Mouse (Mus musculus) adrenal gland, postnatal 36 days (tissue): ENCODE data around the gene Ccdc142. TPM values are rescaled to one million over a fixed set of nuclear protein-coding genes. Genes with fewer than 3 reads are reported as not detected.

Experiments
- DNase-seq, 2 experiments: peaks; one replicate each; pipeline ENCODE4 v3.0.0; 2021; ENCODE audit warnings: mixed read lengths in 1 of 2
- total RNA-seq, 2 experiments: library from RNA; stranded (reverse); gene quantifications; 2 replicates each; pipeline ENCODE4 v1.2.3; 2021

Ccdc142 gene
- total RNA-seq, 2 experiments from 2014 or later: 3.6 to 4.1 TPM

GRCm38 (mm10) chr6:83117616-83118015 is 16.2 kb downstream of the Ccdc142 start:
- peak in 1 of 2 experiments; percentile 63 for DNase-seq

DNA sequence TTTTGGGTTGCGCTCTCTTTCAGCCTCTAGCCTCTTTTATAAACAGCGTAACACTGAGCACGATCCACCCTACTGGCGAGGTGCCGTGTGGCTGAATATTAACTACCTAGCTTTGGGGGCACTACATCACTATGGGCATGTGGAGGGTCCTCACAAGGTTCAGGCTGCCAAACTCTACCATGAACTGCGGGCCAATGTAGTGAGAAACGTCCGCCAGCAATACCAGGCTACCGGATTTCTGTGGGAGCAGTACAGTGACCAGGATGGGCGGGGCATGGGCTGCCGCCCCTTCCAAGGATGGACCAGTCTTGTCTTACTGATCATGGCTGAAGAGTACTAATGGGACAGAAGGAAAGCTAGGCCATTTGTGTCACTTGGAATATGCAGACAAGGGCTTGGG is 17.0 kb downstream of the Ccdc142 start:
- DNase-seq: no peak

DNA sequence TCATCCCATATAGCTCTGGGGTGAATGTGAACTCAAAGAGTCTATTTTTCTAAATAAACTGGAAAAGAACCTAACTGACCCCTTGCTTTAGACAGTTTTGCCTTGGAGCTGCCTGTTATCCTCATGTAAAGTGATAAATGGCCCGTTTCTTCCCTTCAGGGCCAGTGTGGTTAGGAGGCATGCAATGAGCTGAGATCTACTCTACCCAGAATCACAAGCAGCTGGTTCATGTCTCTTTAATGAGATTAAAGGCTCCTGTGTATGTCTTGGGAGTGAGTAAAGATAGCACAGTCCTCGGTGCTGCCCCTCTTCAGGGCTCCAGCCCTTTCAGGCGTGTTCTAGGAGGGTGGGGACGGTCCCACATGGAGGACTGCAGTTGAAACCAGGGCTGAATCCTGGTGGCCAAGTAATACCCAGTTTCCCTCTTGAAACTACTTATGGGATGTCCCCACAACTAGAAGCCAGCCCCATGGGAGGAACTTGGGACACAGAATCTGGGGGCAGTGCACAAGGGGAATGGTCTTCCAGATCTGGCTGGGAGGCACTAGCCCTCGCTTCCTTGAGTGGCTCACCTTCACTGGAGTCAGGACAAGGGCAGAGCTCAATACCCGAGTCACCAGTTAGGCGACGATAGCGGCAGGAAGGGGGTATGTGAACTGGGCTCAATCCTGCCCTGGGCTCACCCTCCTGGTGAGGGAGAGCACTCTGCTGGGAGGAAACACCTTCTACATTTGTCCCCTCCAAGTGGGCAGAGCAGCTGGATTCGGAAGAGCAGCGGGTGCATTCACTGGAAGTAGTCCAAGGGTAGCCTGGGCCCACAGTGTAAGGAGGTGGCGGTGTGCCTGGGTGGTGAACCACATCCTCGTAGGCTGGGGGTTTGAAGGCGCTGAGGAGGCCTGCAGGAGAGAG is 17.7 kb downstream of the Ccdc142 start:
- peak in 1 of 2 experiments; percentile 17 for DNase-seq

GRCm38 (mm10) chr6:83119734-83120051 is 18.3 kb downstream of the Ccdc142 start:
- DNase-seq: peak in 1 of 2 experiments; percentile 62

- peak; percentile 94 for DNase-seq
Observed at GRCm38 (mm10) chr6:83120930-83121862, 19.8 kb downstream of the Ccdc142 start, which contains the start of gene Wbp1. TSS of gene Wbp1 (minus strand) at chr6:83121559.

- DNase-seq: peak in 1 of 2 experiments; percentile 12
Observed at GRCm38 (mm10) chr6:83121863-83122710, 20.7 kb downstream of the Ccdc142 start.

- no peak for DNase-seq
Observed at GRCm38 (mm10) chr6:83122961-83123360, 21.6 kb downstream of the Ccdc142 start.

GRCm38 (mm10) chr6:83124851-83125312 is 23.5 kb downstream of the Ccdc142 start:
- DNase-seq: peak; percentile 93

DNA sequence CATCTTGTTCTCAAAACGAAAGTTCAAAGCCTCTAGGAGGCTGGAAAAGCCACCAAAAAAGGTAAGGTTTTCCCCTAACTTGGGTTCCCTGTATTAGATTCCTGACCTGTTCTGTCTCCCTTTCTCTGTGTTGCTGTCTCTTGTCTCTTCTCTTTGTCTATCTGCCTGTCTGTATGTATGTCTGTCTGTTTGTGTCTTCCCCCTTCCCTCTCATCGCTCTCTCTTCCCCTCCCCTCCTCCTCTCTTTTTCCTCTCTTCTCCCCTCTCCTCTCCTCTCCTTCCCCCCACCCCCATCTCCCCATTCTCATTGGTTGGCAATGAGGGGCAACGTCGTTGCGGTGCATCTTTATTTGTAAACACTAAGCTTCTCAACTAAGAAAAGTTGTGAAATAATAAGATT is 23.9 kb downstream of the Ccdc142 start, which contains the start of gene Ino80b:
TSS of gene Ino80b (minus strand) at position 101 of the 400 bp plus-strand sequence.
- no peak for DNase-seq

DNA sequence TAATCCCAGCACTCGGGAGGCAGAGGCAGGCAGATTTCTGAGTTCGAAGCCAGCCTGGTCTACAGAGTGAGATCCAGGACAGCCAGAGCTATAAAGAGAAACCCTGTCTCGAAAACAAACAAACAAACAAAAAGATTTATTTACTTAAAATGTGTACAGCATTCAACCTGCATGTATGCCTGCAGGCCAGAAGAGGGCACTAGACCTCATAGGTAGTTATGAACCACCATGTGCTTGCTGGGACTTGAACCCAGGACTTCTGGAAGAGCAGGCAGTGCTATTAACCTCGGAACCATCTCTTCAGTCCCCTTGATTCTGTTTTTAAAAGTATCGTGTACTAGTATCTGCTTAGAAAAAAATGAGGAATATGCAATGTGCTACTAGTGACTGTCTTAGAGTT is 26.0 kb downstream of the Ccdc142 start:
- no peak for DNase-seq

- no peak for DNase-seq
Observed at GRCm38 (mm10) chr6:83131469-83132034, 30.2 kb downstream of the Ccdc142 start.

GRCm38 (mm10) chr6:83132176-83132919 is 30.9 kb downstream of the Ccdc142 start:
- DNase-seq: no peak

DNA sequence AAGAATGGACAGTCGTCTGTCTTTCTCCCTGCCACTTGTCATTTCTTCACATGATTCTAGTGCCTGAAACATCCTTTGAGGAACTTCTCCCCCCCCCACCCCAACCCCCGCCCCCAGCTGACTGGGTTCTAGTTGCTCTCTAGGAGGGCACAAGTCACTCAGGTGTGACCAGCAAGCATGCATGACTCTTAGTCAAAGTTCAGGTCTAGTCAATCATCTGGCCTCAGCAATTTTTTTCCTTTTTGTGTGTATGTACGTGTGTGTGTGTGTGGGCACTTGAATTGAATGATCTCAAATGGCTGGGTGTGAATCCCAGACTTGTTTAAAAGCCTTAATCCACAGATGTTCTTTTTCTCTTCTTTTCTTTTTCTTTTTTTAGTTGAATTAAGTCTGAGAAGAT is 32.8 kb downstream of the Ccdc142 start:
- no peak for DNase-seq

- DNase-seq: no peak
Observed at GRCm38 (mm10) chr6:83134951-83135513, 33.6 kb downstream of the Ccdc142 start, which contains the start of gene Rtkn. TSS of gene Rtkn (plus strand) at chr6:83135463.

- peak in 1 of 2 experiments; percentile 56 for DNase-seq
Observed at GRCm38 (mm10) chr6:83135571-83136161, 34.3 kb downstream of the Ccdc142 start.

- no peak for DNase-seq
Observed at GRCm38 (mm10) chr6:83136291-83136880, 35.0 kb downstream of the Ccdc142 start.

DNA sequence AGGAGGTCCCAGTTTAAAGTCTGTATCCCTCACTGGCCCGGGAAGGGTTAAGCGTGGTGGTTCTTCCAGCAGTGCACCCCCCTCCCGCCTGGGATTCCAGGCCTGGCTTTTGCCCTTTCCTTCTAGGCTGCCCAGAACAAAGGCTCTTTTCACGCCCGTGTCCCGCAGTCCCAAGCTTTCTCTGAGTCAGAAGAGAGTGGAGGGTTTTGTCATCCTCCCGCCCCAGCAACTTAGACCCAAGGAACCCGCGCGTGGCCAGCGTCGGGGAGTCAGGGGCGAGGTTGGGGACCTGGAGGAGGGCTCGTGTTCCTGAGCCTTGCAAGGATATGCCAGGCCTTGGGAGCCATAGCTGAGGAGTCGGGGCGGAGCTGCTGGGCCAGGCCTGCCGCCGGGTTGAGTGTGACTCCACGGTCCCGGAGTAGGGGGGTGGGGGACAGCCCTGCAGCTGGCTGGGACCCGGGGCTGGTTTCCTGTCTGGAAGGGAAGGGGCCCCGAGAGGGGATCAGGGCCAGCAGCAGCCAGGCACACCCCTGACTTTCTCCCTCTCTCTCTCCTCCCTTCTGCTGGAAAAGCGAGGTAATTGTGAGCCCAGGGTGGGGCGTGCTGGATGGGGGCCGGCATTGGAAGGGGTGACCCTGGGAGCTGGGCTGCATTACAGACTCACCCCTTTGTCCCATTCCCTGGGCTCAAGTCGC is 35.6 kb downstream of the Ccdc142 start:
- peak; percentile 73 to 86 for DNase-seq

DNA sequence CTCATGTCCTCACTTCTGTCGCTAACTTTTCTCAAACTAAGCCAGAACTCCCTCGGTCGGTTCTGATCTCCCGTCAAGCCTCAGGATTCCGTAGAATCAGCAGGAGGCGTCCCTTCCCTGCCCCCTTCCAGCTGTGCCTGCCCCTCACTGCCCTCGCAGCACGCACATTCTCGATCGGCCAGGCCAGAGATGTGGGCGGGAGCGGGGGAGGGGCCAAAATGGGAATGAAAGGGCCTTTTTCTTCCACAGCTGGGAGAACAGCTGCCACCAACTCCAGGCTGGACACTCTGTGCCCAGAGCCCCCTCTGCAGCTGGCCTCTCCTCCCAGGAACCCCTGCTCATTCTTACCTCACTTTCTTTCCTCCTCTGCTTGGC is 36.2 kb downstream of the Ccdc142 start:
- DNase-seq: peak; percentile 93 to 97

DNA sequence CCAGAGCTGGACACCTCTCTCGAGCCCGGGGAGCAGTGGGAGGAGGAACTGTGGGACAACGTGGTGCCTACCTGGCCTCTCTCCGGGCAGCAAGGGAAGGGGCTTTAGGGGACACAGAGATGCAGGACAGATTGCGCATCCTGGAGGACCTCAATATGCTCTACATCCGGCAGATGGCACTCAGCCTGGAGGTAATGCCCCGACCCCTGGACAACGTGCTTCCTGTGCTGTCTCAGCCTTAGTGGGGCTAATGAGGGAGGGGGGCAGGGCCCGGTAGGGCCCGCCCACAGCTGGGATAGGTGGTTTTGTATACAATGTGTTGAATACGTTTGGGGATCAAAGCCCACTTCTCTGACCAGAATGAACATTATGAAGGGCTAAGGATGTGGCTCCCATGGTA is 36.7 kb downstream of the Ccdc142 start:
- no peak for DNase-seq
